Comparison of ENCODE assay signal across 10 mouse cellular contexts in the genomic region with DNA sequence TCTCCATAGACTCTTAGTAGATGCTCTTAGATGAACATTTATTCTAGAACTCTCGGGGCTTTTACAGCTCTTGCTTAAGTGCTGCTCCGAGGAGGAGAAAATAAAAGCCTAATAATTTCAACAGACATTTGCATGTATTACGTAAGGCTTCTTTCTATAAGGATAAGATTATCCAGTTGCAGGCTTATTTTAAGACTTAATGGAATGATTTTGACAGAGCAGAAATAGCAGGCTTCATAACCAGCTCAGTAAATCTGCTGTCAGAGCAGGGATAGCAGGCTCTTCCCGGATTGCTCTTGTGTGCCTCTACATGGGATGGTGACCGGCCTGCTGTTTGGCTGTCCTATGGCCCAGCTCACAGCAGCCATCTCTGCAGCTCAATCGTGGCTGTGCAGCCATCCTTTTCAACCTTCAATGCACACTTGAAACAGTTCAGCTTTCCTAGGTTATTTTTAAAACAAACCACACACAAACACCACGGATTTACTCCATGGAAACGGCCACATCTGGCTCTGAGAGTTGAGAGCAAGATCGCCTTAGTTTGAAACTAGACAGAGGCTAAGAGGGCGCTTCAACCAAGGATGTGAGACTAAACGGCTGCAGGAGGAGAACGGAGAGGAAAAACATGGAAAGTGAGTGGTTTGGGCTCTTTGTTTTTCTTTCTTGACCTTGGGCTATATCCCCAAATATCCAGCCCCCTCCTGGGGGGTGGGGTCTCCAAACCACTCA. TPM values are rescaled to one million over a fixed set of nuclear protein-coding genes. Genes with fewer than 3 reads are reported as not detected.
A peak's percentile ranks its signal among the peaks of the same experiment; 100 is the strongest.
DNase-seq lines count a peak whose midpoint lies in the region; ATAC-seq and TF ChIP-seq lines count a peak whose summit lies in the region.
"Had no signal": no experiment of that assay in that cellular context is flagged by ENCODE, and none has a peak within 500 bp of the region (broad histone marks: within the 10 kb centered on the region; RNA-seq: fewer than 3 reads in every experiment).

No protein-coding gene starts in this region.

- no peak for DNase-seq in forebrain, postnatal 0 days
- no peak for DNase-seq in forebrain, embryonic 10.5 days (ENCODE audit: extremely low spot score, low spot score)
- peak; percentile 16 for DNase-seq in kidney, postnatal 10 days
- no peak for DNase-seq in kidney, postnatal 14 days
- no peak for DNase-seq in midbrain, embryonic 10.5 days (ENCODE audit: low spot score)
- peak; percentile 36 for DNase-seq in telencephalon, adult 2 months (ENCODE audit: low read depth, low spot score)
- DNase-seq in adrenal gland, postnatal 36 days, result no peak

- no peaks in the 10 kb centered on the region for H3K4me1 ChIP-seq in forebrain, postnatal 0 days (ENCODE audit: insufficient read depth)
- peaks cover 36% of the 10 kb centered on the region for H3K4me1 ChIP-seq in forebrain, embryonic 10.5 days
- H3K4me1 ChIP-seq in midbrain, embryonic 10.5 days, result peaks cover 30% of the 10 kb centered on the region
- H3K4me1 ChIP-seq in midbrain, embryonic 16.5 days (ENCODE audit: control insufficient read depth, insufficient read depth, low read length), result peaks cover 14% of the 10 kb centered on the region

- H3K27ac ChIP-seq in forebrain, postnatal 0 days (ENCODE audit: low read depth, low read length), result peak overlapping the region; percentile 35; the same call in 1 of the 2 replicates
- no peak overlapping the region for H3K27ac ChIP-seq in forebrain, embryonic 10.5 days
- 0 out of 2 replicates have a peak overlapping the region, but pooled peaks have one; percentile 33 for H3K27ac ChIP-seq in midbrain, embryonic 10.5 days (replicated peaks)
- no peak overlapping the region for H3K27ac ChIP-seq in midbrain, embryonic 16.5 days (ENCODE audit: low read length)
- H3K27ac ChIP-seq: forebrain, embryonic 12.5 days had no signal

- H3K4me2 ChIP-seq in forebrain, postnatal 0 days (ENCODE audit: low read depth), result no peak overlapping the region
- H3K4me2 ChIP-seq in midbrain, embryonic 16.5 days (ENCODE audit: low read length), result no peak overlapping the region
- H3K4me2 ChIP-seq: forebrain, embryonic 12.5 days; liver, embryonic 11.5 days had no signal

- no peaks in the 10 kb centered on the region for H3K27me3 ChIP-seq in forebrain, postnatal 0 days (ENCODE audit: insufficient read depth, low read length)
- peaks cover 4% of the 10 kb centered on the region; the same call in 1 of the 2 replicates for H3K27me3 ChIP-seq in forebrain, embryonic 10.5 days (ENCODE audit: poor library complexity, severe bottlenecking)
- H3K27me3 ChIP-seq in midbrain, embryonic 10.5 days (ENCODE audit: low read depth, poor library complexity, severe bottlenecking), result no peaks in the 10 kb centered on the region
- no peaks in the 10 kb centered on the region for H3K27me3 ChIP-seq in midbrain, embryonic 16.5 days (ENCODE audit: control insufficient read depth, insufficient read depth, low read depth, low read length)

- H3K4me3 ChIP-seq in forebrain, postnatal 0 days (ENCODE audit: low read depth, low read length), result no peak overlapping the region
- no peak overlapping the region for H3K4me3 ChIP-seq in forebrain, embryonic 10.5 days
- H3K4me3 ChIP-seq in midbrain, embryonic 10.5 days, result no peak overlapping the region
- no peak overlapping the region for H3K4me3 ChIP-seq in midbrain, embryonic 16.5 days (ENCODE audit: low read depth, low read length)
- H3K4me3 ChIP-seq: forebrain, embryonic 12.5 days had no signal

- no peak overlapping the region for H3K9ac ChIP-seq in forebrain, postnatal 0 days
- no peak overlapping the region for H3K9ac ChIP-seq in midbrain, embryonic 16.5 days (ENCODE audit: low read depth, low read length)
- H3K9ac ChIP-seq: forebrain, embryonic 12.5 days had no signal

- no peaks in the 10 kb centered on the region for H3K9me3 ChIP-seq in forebrain, postnatal 0 days (ENCODE audit: low read length)
- H3K9me3 ChIP-seq in forebrain, embryonic 10.5 days, result no peaks in the 10 kb centered on the region
- H3K9me3 ChIP-seq in midbrain, embryonic 10.5 days (replicated peaks), result no peaks in the 10 kb centered on the region
- H3K9me3 ChIP-seq in midbrain, embryonic 16.5 days (replicated peaks; ENCODE audit: control insufficient read depth, low read length, poor library complexity, severe bottlenecking), result no peaks in the 10 kb centered on the region
- H3K9me3 ChIP-seq: forebrain, embryonic 12.5 days had no signal

- no peak for TF ChIP-seq CTCF in forebrain, postnatal 0 days (IDR thresholded peaks at IDR 0.05; ENCODE audit: low read depth)

- WGBS in forebrain, postnatal 0 days, result 71% methylated on average over 12 of the region's 12 CpGs
- WGBS in forebrain, embryonic 10.5 days, result 81% methylated on average over 12 of the region's 12 CpGs
- WGBS in midbrain, embryonic 10.5 days, result 77% methylated on average over 12 of the region's 12 CpGs
- 73% methylated on average over 12 of the region's 12 CpGs for WGBS in midbrain, embryonic 16.5 days

- no peaks in the 10 kb centered on the region for H3K36me3 ChIP-seq in forebrain, postnatal 0 days (ENCODE audit: insufficient read depth)
- H3K36me3 ChIP-seq in forebrain, embryonic 10.5 days (replicated peaks), result no peaks in the 10 kb centered on the region
- H3K36me3 ChIP-seq in midbrain, embryonic 10.5 days, result no peaks in the 10 kb centered on the region
- H3K36me3 ChIP-seq in midbrain, embryonic 16.5 days (ENCODE audit: control insufficient read depth, insufficient read depth, low read length), result no peaks in the 10 kb centered on the region
- H3K36me3 ChIP-seq: forebrain, embryonic 12.5 days had no signal

- ATAC-seq in forebrain, postnatal 0 days, result peak; percentile 51
- no peak for ATAC-seq in midbrain, embryonic 16.5 days

RNA-seq across cellular contexts. Expression of gene Sesn3, which starts 27.2 kb away (rescaled TPM):
- 29.8 and 40.5 TPM in 2 replicates for total RNA-seq in forebrain, postnatal 0 days (2014; rRNA removed)
- polyA plus RNA-seq in forebrain, postnatal 0 days (2015; fragmentation: Nextera tagmentation; extraction: Ambion mirVana), result 9.3 and 16.3 TPM in 2 replicates
- polyA plus RNA-seq in forebrain, embryonic 10.5 days (2016; fragmentation: Nextera tagmentation; extraction: Ambion mirVana), result 14.7 and 16.8 TPM in 2 replicates
- 16.0 and 16.2 TPM in 2 replicates for polyA plus RNA-seq in midbrain, embryonic 10.5 days (2016; fragmentation: Nextera tagmentation; extraction: Ambion mirVana)
- polyA plus RNA-seq in midbrain, embryonic 16.5 days (2015; fragmentation: Nextera tagmentation; extraction: Ambion mirVana), result 13.6 and 16.1 TPM in 2 replicates
- 10 to 100 TPM; 63.1 to 66.2 TPM for total RNA-seq in adrenal gland, postnatal 36 days (2021)

Comparison
In these comparisons a context has a peak if more than half of its experiments do, and no peak if none do; other contexts are left out.
1. DNase-seq: peak in kidney, postnatal 10 days (single experiment) and telencephalon, adult 2 months (single experiment); none in forebrain, postnatal 0 days (single experiment), forebrain, embryonic 10.5 days (single experiment), kidney, postnatal 14 days (single experiment), midbrain, embryonic 10.5 days (single experiment) and adrenal gland, postnatal 36 days (0 of 2).
2. H3K27ac ChIP-seq: peak in forebrain, postnatal 0 days (single experiment) and midbrain, embryonic 10.5 days (single experiment); none in forebrain, embryonic 10.5 days (single experiment) and midbrain, embryonic 16.5 days (single experiment).